Mouse (Mus musculus) Patski (cell line): ENCODE results near the gene Fgfr2. TPM values are rescaled to one million over a fixed set of nuclear protein-coding genes. Genes with fewer than 3 reads are reported as not detected.

ENCODE experiments used
- ATAC-seq: fragments of 100-300 bp; one replicate; pipeline ENCODE4 v1.8.0; 2021
- CTCF ChIA-PET: fragments of 350-600 bp; sonication (Branson Sonifier 250); formaldehyde crosslinking; loops from one replicate; lab custom pipeline; 2022; ENCODE audit warnings: inconsistent platforms; lab: Charles Lee
- POLR2A ChIA-PET: fragments of 350-600 bp; sonication (Branson Sonifier 250); formaldehyde crosslinking; loops from one replicate; lab custom pipeline; 2022; ENCODE audit warnings: antibody characterized with exemption, inconsistent platforms; lab: Charles Lee
- DNase-seq: peaks from one replicate; pipeline ENCODE4 v3.0.0-alpha.2; 2011; ENCODE audit warnings: low read depth, low spot score
- H3K27me3 ChIP-seq: fragments of 371-371 bp; one replicate; pipeline ENCODE4 v1.5.1; 2021
- CTCF ChIP-seq: fragments of 100-300 bp; IDR thresholded peaks from one replicate; pipeline ENCODE4 v1.5.1; 2021
- in situ Hi-C: fragments of 300-500 bp; cut with MboI; formaldehyde crosslinking; loops from 3 replicates; pipeline ENCODE4 v1.11.1; 2018; ENCODE audit warnings: low pct_unique_long_range_greater_than_20kb, mixed read lengths
- polyA plus RNA-seq: library from polyadenylated mRNA; unstranded; gene quantifications from one replicate; pipeline ENCODE4 v1.2.3, GENCODE M21; 2021

Fgfr2 gene
- polyA plus RNA-seq, 1 experiment from 2014 or later: 48.8 TPM

DNA sequence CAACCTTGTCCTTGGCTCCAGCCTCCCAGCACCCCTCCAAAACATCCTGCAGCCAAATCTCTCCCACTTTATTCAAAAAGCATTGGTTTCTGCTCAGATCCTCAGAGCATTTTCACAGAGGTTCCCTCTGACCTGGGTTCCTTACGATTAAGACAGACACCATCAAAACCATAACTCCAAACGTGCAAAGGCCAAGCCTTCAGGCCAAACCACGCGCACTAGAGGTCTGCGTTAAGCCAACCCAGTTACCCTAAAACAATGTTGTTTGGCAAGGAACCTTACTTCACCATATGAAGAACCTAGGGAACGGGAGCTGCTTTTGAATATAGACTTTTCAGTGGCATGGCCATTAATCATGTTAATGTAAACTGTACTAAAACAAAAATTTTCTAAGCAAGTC lies 313.4 kb downstream of the Fgfr2 start:
- ChIA-PET POLR2A (interaction anchor here (0.6 to 1.8 kb wide), 6 partner anchors 14 to 153 kb away, joined by 3 to 8 read pairs (median 4); no protein-coding TSS in a partner anchor), CTCF (interaction anchor here (1.6 to 5.3 kb wide), 3 partner anchors 44 to 152 kb away, joined by 3 to 68 read pairs (median 7); no protein-coding TSS in a partner anchor)
- in situ Hi-C loops: loop anchor here (5.0 to 10.0 kb wide), 2 partner anchors 152 to 235 kb away; partner anchors contain the start of gene Oat
- no peak for TF ChIP-seq CTCF
- H3K27me3 ChIP-seq: no peaks in the 10 kb centered on the region
- DNase-seq: no peak
- ATAC-seq: no peak

DNA sequence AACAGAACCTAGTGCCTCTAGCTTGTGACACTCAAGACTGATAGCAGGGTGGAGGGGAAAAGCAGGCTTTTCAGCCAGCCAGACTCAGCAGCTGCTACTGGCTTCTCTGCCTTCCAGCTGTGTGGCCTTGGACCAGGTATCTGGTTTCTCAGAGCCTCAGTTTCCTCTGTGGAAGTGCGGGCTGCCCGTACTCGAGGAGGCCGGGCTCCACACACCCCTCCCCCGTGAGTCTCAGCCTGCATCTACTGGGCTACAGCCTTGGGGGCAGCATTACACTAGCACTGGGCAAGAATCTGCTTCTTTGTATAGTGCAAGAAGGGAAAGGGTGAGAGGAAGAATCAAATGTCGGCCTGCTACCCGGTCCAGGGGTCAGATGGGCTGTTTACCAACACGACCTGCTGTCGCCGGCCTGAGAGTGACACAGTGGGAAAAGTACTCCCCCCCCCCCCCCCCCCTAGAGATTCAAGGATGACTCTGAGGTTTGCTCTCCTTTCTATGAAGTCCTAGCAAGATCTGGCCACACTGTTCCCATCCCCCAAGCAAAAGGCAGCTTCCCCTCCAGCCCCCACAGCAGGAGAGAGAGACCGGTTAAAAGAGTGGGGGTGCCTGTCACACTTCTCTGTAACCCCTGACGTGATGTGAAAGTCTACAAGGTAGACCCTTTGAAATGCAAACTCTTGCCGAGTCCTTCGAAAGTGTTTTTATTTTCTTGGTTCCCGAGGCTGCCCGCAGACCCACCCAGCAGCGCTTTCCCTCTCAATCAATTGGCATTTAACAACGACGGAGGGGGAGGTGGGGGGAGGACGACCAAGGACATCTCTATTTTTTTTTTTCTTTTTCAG lies 314.1 kb downstream of the Fgfr2 start:
- POLR2A ChIA-PET: interaction anchor here (0.6 to 1.6 kb wide), 4 partner anchors 13 to 151 kb away, joined by 3 to 4 read pairs (median 3); no protein-coding TSS in a partner anchor
- CTCF ChIA-PET: interaction anchor here (5.3 kb wide), 1 partner anchor 152 kb away, joined by 68 read pairs; no protein-coding TSS in a partner anchor
- no peak for TF ChIP-seq CTCF
- no peaks in the 10 kb centered on the region for H3K27me3 ChIP-seq
- in situ Hi-C loops: loop anchor here (5.0 kb wide), 1 partner anchor 152 kb away; no protein-coding TSS in a partner anchor
- no peak for ATAC-seq
- no peak for DNase-seq

DNA sequence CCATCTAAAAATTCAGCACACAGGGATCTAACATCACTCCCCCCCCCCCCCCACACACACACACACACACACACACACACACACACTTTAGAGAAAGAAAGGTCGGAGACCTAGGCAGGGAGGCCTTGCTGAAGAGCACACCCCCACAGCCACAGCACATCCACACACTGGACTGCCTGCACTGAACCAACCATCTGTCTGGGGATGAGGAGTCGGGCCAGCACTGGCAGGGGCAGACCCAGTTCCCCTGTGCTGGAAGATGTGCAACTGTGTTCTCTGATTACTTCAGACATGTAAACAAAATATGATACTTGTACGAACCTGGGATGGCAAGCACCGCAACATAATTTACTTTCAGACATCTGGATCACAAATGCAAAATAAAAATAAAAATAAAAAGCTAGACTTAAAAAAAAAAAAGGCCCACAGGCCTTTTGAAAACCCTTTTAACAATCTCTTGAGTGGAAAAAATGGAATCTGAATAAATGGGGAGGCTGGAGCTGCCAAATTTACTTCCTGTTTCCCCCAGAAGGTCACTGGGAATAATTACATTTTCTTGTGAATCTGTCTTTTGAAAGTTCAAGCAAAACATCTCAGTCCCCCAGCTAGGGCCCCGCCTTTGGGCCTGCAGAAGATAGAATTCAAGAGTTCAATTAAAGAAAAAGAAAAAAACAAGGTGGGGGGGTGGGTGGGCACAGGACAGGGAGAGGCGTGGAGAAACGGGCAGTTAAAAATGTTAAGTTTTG lies 314.9 kb downstream of the Fgfr2 start:
- no peak for ATAC-seq
- no peaks in the 10 kb centered on the region for H3K27me3 ChIP-seq
- DNase-seq: no peak

DNA sequence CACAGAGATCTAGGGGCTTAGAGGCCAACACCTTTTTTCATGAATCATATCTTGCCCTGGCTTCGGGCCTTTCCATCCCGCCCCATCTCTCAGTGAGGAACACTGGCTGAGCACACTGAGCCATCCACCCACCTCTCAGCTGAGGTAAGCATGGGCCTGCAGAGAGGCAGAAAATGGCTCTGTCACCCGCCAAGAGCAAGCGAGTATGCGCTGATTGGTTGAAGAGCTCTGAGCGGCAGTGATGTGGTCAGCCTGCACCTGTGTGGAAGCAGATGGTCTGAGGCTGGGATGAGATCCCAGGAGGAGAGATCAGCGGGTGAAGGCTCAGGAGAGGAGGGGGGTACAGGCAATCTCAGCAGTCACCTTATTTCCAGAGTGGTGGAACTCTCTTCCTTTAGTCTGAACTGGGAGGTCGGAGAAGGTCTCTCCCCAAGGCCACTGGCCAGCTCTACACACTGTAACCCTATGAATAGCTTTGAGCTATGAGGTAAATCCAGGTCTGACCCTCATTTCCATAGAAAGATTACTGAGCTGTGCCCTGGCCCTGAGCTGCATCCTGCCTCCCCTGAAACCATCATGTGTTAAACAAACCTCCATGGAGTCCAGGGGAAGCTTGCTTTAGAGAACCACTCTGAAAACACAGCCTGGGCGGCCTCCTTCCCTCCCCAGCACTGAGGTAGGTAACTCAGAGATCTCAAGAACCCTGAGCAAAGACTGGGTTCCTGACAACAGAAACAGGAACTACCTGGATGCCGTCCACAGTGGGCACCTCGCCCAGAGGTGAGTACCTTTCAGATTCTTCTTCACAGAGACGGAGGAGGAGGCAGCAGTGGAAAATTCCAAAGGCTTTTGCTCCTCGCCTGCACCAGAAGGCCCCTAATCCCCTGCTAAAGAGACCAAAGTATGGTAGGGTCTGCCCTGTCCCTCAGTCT lies 316.0 kb downstream of the Fgfr2 start:
- no peaks in the 10 kb centered on the region for H3K27me3 ChIP-seq
- ChIA-PET CTCF (no interaction called here), POLR2A (no interaction called here)
- ATAC-seq: no peak
- in situ Hi-C loops: loop anchor here (5.0 kb wide), 1 partner anchor 150 kb away; no protein-coding TSS in a partner anchor
- no peak for TF ChIP-seq CTCF
- DNase-seq: no peak

More for the DNA sequence above, 314.9 kb downstream of the Fgfr2 start:
- POLR2A ChIA-PET: interaction anchor here (0.7 kb wide), 1 partner anchor 56 kb away, joined by 3 read pairs; no protein-coding TSS in a partner anchor
- no peak for TF ChIP-seq CTCF
- in situ Hi-C loops: loop anchor here (5.0 kb wide), 1 partner anchor 151 kb away; no protein-coding TSS in a partner anchor
- CTCF ChIA-PET: interaction anchor here (5.3 kb wide), 1 partner anchor 151 kb away, joined by 68 read pairs; no protein-coding TSS in a partner anchor

DNA sequence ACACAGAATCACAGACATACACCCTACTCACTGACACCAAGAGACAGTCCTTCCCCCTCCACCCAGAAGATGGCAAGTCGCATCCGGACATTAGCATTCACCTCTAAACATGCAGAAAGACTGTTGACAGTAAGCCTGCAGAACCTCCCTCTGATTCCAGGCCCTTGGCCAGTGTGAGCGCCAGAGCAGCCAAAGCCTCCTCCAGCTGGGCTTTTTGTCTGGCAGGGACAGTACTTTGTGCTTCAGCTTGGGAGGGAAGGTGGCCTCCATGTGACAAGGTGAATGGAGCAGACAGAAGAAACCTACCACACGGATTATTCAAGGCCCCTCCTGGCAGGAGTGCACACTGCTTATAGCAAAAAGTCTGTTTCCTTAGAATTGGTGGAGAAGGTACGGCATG lies 316.9 kb downstream of the Fgfr2 start:
- POLR2A ChIA-PET: no interaction called here
- no peaks in the 10 kb centered on the region for H3K27me3 ChIP-seq
- CTCF ChIA-PET: interaction anchor here (1.7 kb wide), 1 partner anchor 149 kb away, joined by 6 read pairs; no protein-coding TSS in a partner anchor
- TF ChIP-seq CTCF: no peak
- no peak for DNase-seq
- in situ Hi-C loops: loop anchor here (5.0 kb wide), 1 partner anchor 149 kb away; no protein-coding TSS in a partner anchor
- ATAC-seq: no peak

DNA sequence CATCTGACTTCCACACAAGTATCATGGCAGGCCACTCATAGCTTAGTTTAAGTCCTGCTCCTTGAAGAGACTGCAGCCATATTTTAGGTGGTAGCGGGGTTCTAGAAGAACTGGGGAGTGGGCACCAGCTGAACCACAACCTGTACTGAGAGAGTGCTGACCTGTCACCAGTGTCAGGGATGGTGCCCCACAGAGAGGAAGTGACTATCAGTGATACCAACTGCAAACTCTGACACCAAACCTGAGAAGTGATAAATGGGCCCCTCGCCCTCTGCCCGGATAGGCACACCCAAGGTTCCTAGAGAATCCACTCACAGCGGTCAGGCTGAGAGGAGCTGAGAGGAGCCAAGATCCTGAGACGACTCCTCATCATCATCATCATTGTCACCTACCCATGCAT lies 318.2 kb downstream of the Fgfr2 start:
- ATAC-seq: no peak
- ChIA-PET CTCF (interaction anchor here (1.7 kb wide), 1 partner anchor 148 kb away, joined by 6 read pairs; no protein-coding TSS in a partner anchor), POLR2A (no interaction called here)
- H3K27me3 ChIP-seq: no peaks in the 10 kb centered on the region
- in situ Hi-C loops: loop anchor here (5.0 kb wide), 2 partner anchors 88 to 148 kb away; no protein-coding TSS in a partner anchor
- TF ChIP-seq CTCF: no peak
- no peak for DNase-seq

DNA sequence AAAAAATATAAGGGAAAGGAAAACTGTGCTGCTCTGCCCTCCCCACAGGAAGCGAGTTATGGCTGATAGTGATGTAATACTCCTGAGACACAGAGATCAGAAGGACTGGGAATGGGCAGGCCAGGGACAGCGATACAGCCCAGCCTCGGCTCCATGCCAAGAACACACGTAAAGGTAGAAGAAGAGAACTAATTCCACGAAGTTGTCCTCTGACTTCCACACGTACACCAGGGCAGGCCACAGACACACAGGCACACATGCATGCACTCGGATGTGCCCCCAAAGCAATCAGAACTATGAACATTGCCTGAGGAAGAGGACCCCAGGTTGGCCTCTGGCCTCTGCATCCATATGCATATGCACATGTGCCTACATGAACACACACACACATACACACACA lies 318.7 kb downstream of the Fgfr2 start:
- POLR2A ChIA-PET: no interaction called here
- no peak for TF ChIP-seq CTCF
- DNase-seq: no peak
- CTCF ChIA-PET: interaction anchor here (0.9 kb wide), 1 partner anchor 9 kb away, joined by 3 read pairs; no protein-coding TSS in a partner anchor
- in situ Hi-C loops: loop anchor here (5.0 kb wide), 1 partner anchor 87 kb away; no protein-coding TSS in a partner anchor
- no peaks in the 10 kb centered on the region for H3K27me3 ChIP-seq
- no peak for ATAC-seq

DNA sequence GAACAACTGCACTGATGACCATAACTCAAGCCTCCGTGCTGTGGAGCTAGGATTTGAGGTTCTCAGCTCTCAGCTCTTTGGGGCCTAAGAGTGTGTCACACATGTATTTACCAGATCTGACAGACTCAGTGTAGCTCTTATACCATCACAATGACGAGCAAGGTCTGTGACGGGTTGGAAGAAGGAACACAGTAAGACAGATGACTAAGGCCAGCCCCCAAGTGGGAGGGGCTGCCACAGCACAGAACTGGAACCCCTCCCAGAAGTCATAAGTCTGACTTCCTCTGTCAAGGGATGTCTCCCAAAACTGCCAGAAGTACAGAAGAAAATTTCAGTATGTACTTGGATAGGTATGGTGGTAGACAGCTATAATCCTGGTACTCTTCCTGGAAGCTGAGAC lies 319.2 kb downstream of the Fgfr2 start:
- no peaks in the 10 kb centered on the region for H3K27me3 ChIP-seq
- in situ Hi-C loops: loop anchor here (5.0 kb wide), 1 partner anchor 87 kb away; no protein-coding TSS in a partner anchor
- POLR2A ChIA-PET: no interaction called here
- no peak for DNase-seq
- CTCF ChIA-PET: interaction anchor here (0.9 to 1.6 kb wide), 3 partner anchors 9 to 148 kb away, joined by 3 to 4 read pairs (median 3); no protein-coding TSS in a partner anchor
- no peak for ATAC-seq
- no peak for TF ChIP-seq CTCF

DNA sequence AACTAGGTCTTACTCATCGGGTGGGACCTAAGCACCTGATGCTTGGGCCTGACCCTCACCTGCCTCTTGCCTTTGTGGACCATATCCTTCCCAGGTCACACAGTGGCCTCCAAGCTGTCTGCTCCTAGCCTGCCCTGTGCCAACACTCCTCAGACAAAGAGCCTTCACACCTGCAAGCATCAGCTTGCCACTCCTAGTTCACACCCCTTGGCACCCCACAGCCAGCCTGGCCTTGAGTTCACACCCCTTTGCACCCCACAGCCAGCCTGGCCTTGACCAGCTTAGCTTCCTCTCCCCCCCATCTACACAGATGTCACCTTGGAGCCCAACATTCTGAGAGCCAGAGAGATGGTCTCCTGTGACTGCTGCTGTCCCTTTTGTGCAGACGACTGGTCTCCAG lies 319.8 kb downstream of the Fgfr2 start:
- ATAC-seq: no peak
- no peak for DNase-seq
- CTCF ChIA-PET: interaction anchor here (1.5 to 1.6 kb wide), 3 partner anchors 72 to 147 kb away, joined by 3 to 4 read pairs (median 4); no protein-coding TSS in a partner anchor
- POLR2A ChIA-PET: interaction anchor here (2.3 kb wide), 1 partner anchor 10 kb away, joined by 7 read pairs; no protein-coding TSS in a partner anchor
- no peak for TF ChIP-seq CTCF
- H3K27me3 ChIP-seq: no peaks in the 10 kb centered on the region
- in situ Hi-C loops: loop anchor here (5.0 kb wide), 1 partner anchor 86 kb away; no protein-coding TSS in a partner anchor
